Mouse (Mus musculus) stomach, embryonic 15.5 days (tissue): Measurements from ENCODE around the gene Ptprn. TPM values are rescaled to one million over a fixed set of nuclear protein-coding genes. Genes with fewer than 3 reads are reported as not detected.

Experiments
- ATAC-seq: fragments of 200-750 bp; cut with Nextera tagmentation; 2 replicates; pipeline ENCODE4 v1.8.0; 2017; ENCODE audit warnings: low read depth, moderate number of reproducible peaks, moderate TSS enrichment; ENCODE audit not compliant: insufficient read depth, low FRiP score
- H3K27ac ChIP-seq: fragments of 300-500 bp; sonication (generic); 2 replicates; pipeline ENCODE4 v1.5.1; 2015; ENCODE audit warnings: mild to moderate bottlenecking, inconsistent platforms
- H3K27me3 ChIP-seq: fragments of 300-500 bp; sonication (generic); replicated peaks from 2 replicates; pipeline ENCODE4 v1.6.1; 2015; ENCODE audit warnings: inconsistent platforms
- H3K36me3 ChIP-seq: fragments of 300-500 bp; sonication (generic); 2 replicates; pipeline ENCODE4 v1.6.1; 2015; ENCODE audit warnings: inconsistent platforms
- H3K4me1 ChIP-seq: fragments of 300-500 bp; sonication (generic); 2 replicates; pipeline ENCODE4 v1.6.1; 2015; ENCODE audit warnings: inconsistent platforms
- H3K4me2 ChIP-seq: fragments of 300-500 bp; sonication (generic); 2 replicates; pipeline ENCODE4 v1.6.1; 2015; ENCODE audit warnings: mild to moderate bottlenecking, inconsistent platforms
- H3K4me3 ChIP-seq: fragments of 300-500 bp; sonication (generic); replicated peaks from 2 replicates; pipeline ENCODE4 v1.5.1; 2015; ENCODE audit warnings: inconsistent platforms
- H3K9ac ChIP-seq: fragments of 300-500 bp; sonication (generic); 2 replicates; pipeline ENCODE4 v1.6.1; 2015; ENCODE audit warnings: inconsistent platforms
- H3K9me3 ChIP-seq: fragments of 300-500 bp; sonication (generic); 2 replicates; pipeline ENCODE4 v1.6.1; 2016; ENCODE audit warnings: inconsistent platforms
- WGBS: fragments of 180-500 bp; shearing (Covaris S2); methylation state at CpG from one replicate; pipeline ENCODE4 v1.1.7; 2015; 5-methylcytosine and 5-hydroxymethylcytosine counted together
- polyA plus RNA-seq: library from polyadenylated mRNA; unstranded; fragments of >200 nt; fragmentation: Nextera tagmentation; extraction: Ambion mirVana; gene quantifications from 2 replicates; pipeline ENCODE4 v1.2.1, GENCODE M21; 2015

Ptprn gene
- 2.4 and 2.8 TPM in 2 replicates for polyA plus RNA-seq

GRCm38 (mm10) chr1:75264091-75264880, at the start of gene Ptprn:
Gene Ptprn, minus strand, starts transcription at chr1:75264502.
- H3K4me1 ChIP-seq, result no peaks in the 10 kb centered on the region
- H3K4me3 ChIP-seq, result 0 out of 2 replicates have a peak within 1 kb of the TSS, but pooled peaks have one; percentile 9
- WGBS, result 11% methylated on average over 32 of the region's 32 CpGs
- no peaks in the 10 kb centered on the region for H3K9me3 ChIP-seq
- no peaks in the 10 kb centered on the region for H3K36me3 ChIP-seq
- no peak within 1 kb of the TSS for H3K27ac ChIP-seq
- peaks cover 40% of the 10 kb centered on the region for H3K27me3 ChIP-seq
- no peak within 1 kb of the TSS for H3K9ac ChIP-seq
- 0 out of 2 replicates have a peak within 1 kb of the TSS, but pooled peaks have one; percentile 20 for H3K4me2 ChIP-seq
- ATAC-seq, result no peak

DNA sequence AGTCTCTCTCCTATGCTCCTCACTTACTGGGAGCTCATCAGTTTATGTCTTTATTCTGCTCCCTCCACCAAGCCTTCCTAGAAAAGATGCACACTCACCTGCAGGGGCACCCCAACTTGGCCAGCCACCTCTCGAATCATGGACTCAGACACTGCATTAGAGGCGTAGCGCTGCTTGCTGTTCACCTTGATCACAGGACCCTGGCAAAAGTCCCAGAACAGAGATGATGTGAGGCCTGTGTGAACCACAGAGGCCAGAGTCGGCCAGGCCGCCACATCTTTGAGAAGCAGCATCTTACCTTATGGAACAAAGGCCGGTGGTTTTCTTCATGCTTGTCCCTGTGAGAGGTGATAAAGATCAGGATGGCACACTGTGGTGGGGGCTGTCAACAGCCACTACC, 47.4 kb upstream of the Ptprn start:
- Histone ChIP-seq H3K9ac (no peak overlapping the region), H3K4me2 (no peak overlapping the region), H3K4me1 (peaks cover 11% of the 10 kb centered on the region; the same call in 1 of the 2 replicates), H3K9me3 (no peaks in the 10 kb centered on the region), H3K36me3 (peaks cover 35% of the 10 kb centered on the region), H3K27me3 (no peaks in the 10 kb centered on the region), H3K4me3 (no peak overlapping the region), H3K27ac (no peak overlapping the region)
- ATAC-seq, result no peak
- 91% methylated on average over 6 of the region's 6 CpGs for WGBS

DNA sequence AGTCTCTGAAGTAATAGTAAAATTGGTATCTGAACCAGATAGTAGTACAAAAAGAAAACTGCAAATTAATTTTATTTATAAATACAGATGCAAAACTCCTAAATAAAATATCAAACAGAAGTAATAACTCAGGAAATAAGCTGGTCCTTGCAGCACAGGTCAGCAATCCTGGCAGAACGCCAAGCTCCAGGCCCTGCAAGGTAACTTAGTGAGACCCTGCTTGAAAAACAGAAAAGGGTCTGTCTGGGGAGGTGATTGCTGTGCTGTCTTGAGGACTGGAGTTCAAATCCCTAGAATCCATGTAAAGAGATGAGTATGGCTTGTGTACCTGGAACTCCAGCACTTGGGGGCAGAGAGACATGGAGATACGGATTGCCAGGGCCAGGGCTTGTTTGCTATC, 40.4 kb upstream of the Ptprn start:
- Histone ChIP-seq H3K27me3 (no peaks in the 10 kb centered on the region), H3K27ac (no peak overlapping the region), H3K9me3 (no peaks in the 10 kb centered on the region), H3K4me2 (no peak overlapping the region), H3K4me3 (no peak overlapping the region), H3K4me1 (no peaks in the 10 kb centered on the region), H3K36me3 (peaks cover 4% of the 10 kb centered on the region), H3K9ac (no peak overlapping the region)
- WGBS, result 62% methylated on average over 2 of the region's 2 CpGs
- no peak for ATAC-seq

- H3K27me3 ChIP-seq, result no peaks in the 10 kb centered on the region
- 76% methylated on average over 5 of the region's 5 CpGs for WGBS
- H3K4me2 ChIP-seq, result no peak overlapping the region
- H3K36me3 ChIP-seq, result no peaks in the 10 kb centered on the region
- no peaks in the 10 kb centered on the region for H3K9me3 ChIP-seq
- H3K9ac ChIP-seq, result no peak overlapping the region
- no peaks in the 10 kb centered on the region for H3K4me1 ChIP-seq
- H3K27ac ChIP-seq, result no peak overlapping the region
- no peak overlapping the region for H3K4me3 ChIP-seq
- ATAC-seq, result no peak
These were observed 30.0 kb upstream of the Ptprn start for GRCm38 (mm10) chr1:75294294-75294693.

DNA sequence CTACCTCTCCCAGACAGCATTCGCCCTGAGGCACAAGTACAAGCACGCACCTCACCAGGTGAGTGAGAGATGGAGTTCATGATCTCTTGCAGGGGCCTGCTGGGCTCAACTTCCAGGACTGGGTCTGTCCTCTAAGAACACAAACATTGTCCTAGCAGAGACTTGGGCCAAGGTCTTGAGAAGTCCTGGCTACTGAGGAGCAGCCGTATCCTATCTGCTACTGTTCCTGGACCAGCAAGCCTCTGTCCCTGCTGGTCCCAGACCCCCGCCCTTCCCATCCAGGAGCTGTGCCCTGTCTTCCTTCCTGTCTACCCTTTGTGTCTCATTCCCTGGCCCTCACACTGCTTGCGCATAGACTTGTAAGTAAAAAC, 29.0 kb upstream of the Ptprn start:
- WGBS, result 71% methylated on average over 5 of the region's 5 CpGs
- no peaks in the 10 kb centered on the region for H3K9me3 ChIP-seq
- no peak overlapping the region for H3K9ac ChIP-seq
- no peaks in the 10 kb centered on the region for H3K36me3 ChIP-seq
- no peaks in the 10 kb centered on the region for H3K27me3 ChIP-seq
- ATAC-seq, result no peak
- no peak overlapping the region for H3K4me3 ChIP-seq
- H3K27ac ChIP-seq, result no peak overlapping the region; the same call in 1 of the 2 replicates
- H3K4me2 ChIP-seq, result no peak overlapping the region
- H3K4me1 ChIP-seq, result no peaks in the 10 kb centered on the region

GRCm38 (mm10) chr1:75292476-75293330, 28.4 kb upstream of the Ptprn start:
- Histone ChIP-seq H3K9ac (no peak overlapping the region), H3K36me3 (no peaks in the 10 kb centered on the region), H3K9me3 (no peaks in the 10 kb centered on the region), H3K27ac (no peak overlapping the region; the same call in none of the 2 replicates), H3K4me1 (no peaks in the 10 kb centered on the region), H3K4me2 (no peak overlapping the region), H3K4me3 (no peak overlapping the region), H3K27me3 (no peaks in the 10 kb centered on the region)
- no peak for ATAC-seq
- WGBS, result 21% methylated on average over 12 of the region's 12 CpGs

DNA sequence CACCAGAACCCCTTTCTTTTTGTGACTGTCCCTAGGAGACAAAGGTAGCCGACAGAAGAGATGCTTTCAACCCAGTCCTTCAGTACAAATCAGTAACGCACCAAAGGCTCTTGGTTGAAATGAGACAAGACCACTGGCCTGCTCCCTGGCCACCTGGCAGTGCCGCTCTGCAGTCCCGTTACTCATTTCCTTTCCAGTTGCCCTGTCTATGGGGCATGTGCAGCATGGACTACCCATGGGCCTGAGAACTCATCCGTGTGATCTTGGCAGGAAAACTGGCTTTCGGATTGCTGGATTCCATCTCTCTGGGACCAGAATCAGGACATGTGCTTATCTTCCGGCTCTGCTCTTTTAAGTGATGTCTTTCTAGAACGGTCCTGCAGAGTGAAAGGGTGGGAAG, 27.0 kb upstream of the Ptprn start:
- Histone ChIP-seq H3K27me3 (no peaks in the 10 kb centered on the region), H3K9ac (no peak overlapping the region), H3K9me3 (no peaks in the 10 kb centered on the region), H3K36me3 (no peaks in the 10 kb centered on the region), H3K4me3 (no peak overlapping the region), H3K4me2 (no peak overlapping the region), H3K4me1 (no peaks in the 10 kb centered on the region), H3K27ac (no peak overlapping the region)
- ATAC-seq, result no peak
- WGBS, result 87% methylated on average over 8 of the region's 8 CpGs

DNA sequence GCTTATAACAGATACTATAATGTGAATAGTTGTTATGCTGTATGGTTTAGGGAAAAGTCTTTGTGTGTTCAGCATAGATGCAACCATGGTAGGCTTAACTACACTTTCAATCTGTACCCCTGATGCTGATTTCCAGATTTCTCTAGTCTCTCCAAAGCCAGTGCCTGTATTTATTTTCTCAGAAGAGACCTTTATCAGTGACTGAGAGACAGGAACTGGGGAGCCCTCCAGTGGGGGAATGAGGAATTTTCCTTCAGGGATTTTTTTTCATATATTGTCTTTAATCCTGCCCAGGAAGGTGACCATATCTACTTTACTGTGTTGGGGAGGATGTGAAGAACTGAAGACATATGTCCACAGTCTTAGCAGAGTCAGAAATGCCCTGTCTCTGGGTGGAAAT, 26.3 kb upstream of the Ptprn start:
- ATAC-seq, result no peak
- no peak overlapping the region for H3K4me2 ChIP-seq

GRCm38 (mm10) chr1:75289888-75290431, 25.7 kb upstream of the Ptprn start:
- H3K4me1 ChIP-seq, result no peaks in the 10 kb centered on the region
- H3K9ac ChIP-seq, result no peak overlapping the region
- H3K36me3 ChIP-seq, result no peaks in the 10 kb centered on the region
- no peaks in the 10 kb centered on the region for H3K9me3 ChIP-seq
- 54% methylated on average over 8 of the region's 8 CpGs for WGBS
- ATAC-seq, result no peak
- no peak overlapping the region for H3K4me2 ChIP-seq
- H3K27me3 ChIP-seq, result no peaks in the 10 kb centered on the region
- no peak overlapping the region for H3K4me3 ChIP-seq
- no peak overlapping the region for H3K27ac ChIP-seq

More for the DNA sequence above, 26.3 kb upstream of the Ptprn start:
- Histone ChIP-seq H3K9ac (no peak overlapping the region), H3K36me3 (no peaks in the 10 kb centered on the region), H3K27ac (no peak overlapping the region), H3K27me3 (no peaks in the 10 kb centered on the region), H3K9me3 (no peaks in the 10 kb centered on the region), H3K4me3 (no peak overlapping the region), H3K4me1 (no peaks in the 10 kb centered on the region)

DNA sequence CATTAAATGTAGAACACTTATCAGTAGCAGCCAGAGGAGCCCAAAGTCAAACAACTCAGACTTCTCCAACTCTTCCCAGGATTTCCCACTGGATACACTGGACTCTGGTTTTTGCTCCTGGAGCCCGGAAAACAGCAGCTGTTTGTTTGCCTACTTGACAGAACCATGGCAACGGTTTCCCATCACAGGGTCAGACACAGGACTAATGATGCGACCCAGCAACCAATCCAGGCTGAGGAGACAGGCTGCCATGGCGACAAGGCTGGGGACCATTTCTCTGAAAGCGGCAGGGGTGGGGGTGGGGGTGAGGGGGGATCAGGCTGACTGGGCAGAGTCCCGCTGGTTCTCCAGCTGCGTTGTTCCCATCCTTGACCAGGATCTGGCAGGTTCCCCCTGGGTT, 25.1 kb upstream of the Ptprn start:
- ATAC-seq, result no peak

DNA sequence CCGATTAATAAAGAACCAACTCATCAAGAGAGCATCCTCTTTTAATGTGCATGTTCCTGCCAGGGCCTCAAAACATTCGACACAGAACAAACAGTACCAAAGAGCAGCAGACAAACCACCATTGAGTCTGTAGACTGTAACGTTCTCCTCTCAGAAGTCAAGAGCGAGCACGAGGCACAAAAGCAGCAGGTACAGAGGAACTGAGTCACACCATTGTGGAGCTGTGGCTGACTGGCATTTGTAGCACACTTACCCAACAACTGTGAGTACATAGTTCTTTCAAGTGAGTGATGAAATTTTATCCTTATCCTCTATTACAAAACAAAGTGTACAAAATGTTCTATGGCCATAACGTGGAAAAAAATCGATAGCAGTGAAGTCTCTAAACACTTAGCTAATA, 20.6 kb upstream of the Ptprn start:
- no peak overlapping the region for H3K4me2 ChIP-seq
- no peak for ATAC-seq
- 85% methylated on average over 7 of the region's 7 CpGs for WGBS

More for the DNA sequence above, 25.1 kb upstream of the Ptprn start:
- H3K4me3 ChIP-seq, result no peak overlapping the region
- H3K36me3 ChIP-seq, result no peaks in the 10 kb centered on the region
- WGBS, result 13% methylated on average over 7 of the region's 7 CpGs
- H3K4me2 ChIP-seq, result no peak overlapping the region
- H3K9ac ChIP-seq, result no peak overlapping the region
- no peak overlapping the region for H3K27ac ChIP-seq
- no peaks in the 10 kb centered on the region for H3K27me3 ChIP-seq
- no peaks in the 10 kb centered on the region for H3K9me3 ChIP-seq
- H3K4me1 ChIP-seq, result no peaks in the 10 kb centered on the region

GRCm38 (mm10) chr1:75283017-75283416, 18.7 kb upstream of the Ptprn start:
- 71% methylated on average over 5 of the region's 5 CpGs for WGBS
- Histone ChIP-seq H3K4me1 (no peaks in the 10 kb centered on the region), H3K9ac (no peak overlapping the region), H3K4me2 (no peak overlapping the region), H3K36me3 (no peaks in the 10 kb centered on the region), H3K9me3 (no peaks in the 10 kb centered on the region), H3K4me3 (no peak overlapping the region), H3K27me3 (peaks cover 8% of the 10 kb centered on the region; the same call in 1 of the 2 replicates), H3K27ac (no peak overlapping the region; the same call in 1 of the 2 replicates)
- ATAC-seq, result no peak

More for the DNA sequence above, 20.6 kb upstream of the Ptprn start:
- Histone ChIP-seq H3K36me3 (no peaks in the 10 kb centered on the region), H3K9me3 (no peaks in the 10 kb centered on the region), H3K27me3 (no peaks in the 10 kb centered on the region), H3K9ac (no peak overlapping the region), H3K4me1 (no peaks in the 10 kb centered on the region), H3K27ac (no peak overlapping the region), H3K4me3 (no peak overlapping the region)
